Mouse (Mus musculus): ENCODE measurements at regions not wholly inside any gene's neighbourhood (a gene's known extent, or its start where the extent isn't known, plus 50 kb on each side); places are given as distances from the start of the nearest gene placed in this dataset.
A peak's percentile ranks its signal among the peaks of the same experiment; 100 is the strongest.

DNA sequence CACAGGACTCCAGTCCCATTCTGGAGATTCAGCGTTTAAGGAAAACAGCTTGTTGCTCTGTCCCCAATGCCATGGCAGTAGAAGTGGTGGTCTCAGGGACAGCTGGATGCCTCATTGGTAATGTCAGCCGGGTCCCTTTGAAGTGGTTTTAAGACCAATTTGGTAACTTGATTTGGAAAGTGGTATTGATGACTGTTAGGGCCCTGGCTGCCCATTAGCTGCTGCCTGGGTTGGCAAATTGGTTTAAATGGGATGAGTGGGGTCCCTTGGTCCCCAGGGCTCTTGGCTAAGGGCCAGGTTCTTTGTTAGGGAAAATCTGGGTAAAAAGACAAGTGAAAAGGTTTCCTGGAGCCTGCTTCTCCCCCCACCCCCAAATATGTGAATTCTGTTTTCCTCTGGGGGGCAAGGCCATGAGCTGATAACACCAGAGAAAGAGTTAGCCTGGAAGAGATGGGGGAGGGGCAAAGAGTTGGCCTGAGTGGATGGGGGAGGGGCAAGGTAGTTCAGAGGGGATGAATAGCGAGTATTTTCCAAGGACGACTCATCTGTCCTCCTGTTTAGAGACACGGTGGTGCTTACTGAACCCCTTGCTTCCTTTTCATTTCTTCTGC is 1224.6 kb upstream of the A1bg start:
- Histone ChIP-seq H3K27me3 (replicated peaks) (no peaks in the 10 kb centered on the region), H3K4me1 (ENCODE audit: control insufficient read depth in 1 of 2, insufficient read depth in 2 of 2) (peaks cover 70 to 100% of the 10 kb centered on the region in 2 experiments), H3K79me2 (replicated peaks; ENCODE audit: control insufficient read depth, extremely low read depth, insufficient read depth, poor library complexity, severe bottlenecking) (peaks cover 97% of the 10 kb centered on the region), H3K4me3 (replicated peaks in 1 of 3; ENCODE audit: low read depth in 2 of 3, low read length in 2 of 3, poor library complexity in 1 of 3) (no peak overlapping the region), H3K9ac (ENCODE audit: insufficient read depth, low read depth) (no peak overlapping the region), H3K9me3 (replicated peaks; ENCODE audit: low read length) (no peaks in the 10 kb centered on the region), H3K4me2 (ENCODE audit: insufficient read depth, low read depth, poor library complexity, severe bottlenecking) (no peak overlapping the region; the same call in 1 of the 2 replicates), H3K27ac (ENCODE audit: insufficient read depth, low read depth) (peak overlapping the region; percentile 7; the same call in 1 of the 2 replicates), H3K36me3 (replicated peaks in 1 of 2; ENCODE audit: control insufficient read depth in 1 of 2, insufficient read depth in 1 of 2, low read length in 1 of 2) (peaks cover 36 to 91% of the 10 kb centered on the region in 2 experiments)
- in situ Hi-C loops (cut with MboI; ENCODE audit: low pct_ligation_motif_present, low pct_unique_long_range_greater_than_20kb, low sequenced_read_pairs), result no loop called here
- no peak for DNase-seq (ENCODE audit: extremely low read depth)
- TF ChIP-seq POLR2AphosphoS2 (IDR thresholded peaks at IDR 0.05; ENCODE audit: low read depth, low read length) (0 out of 2 replicates have a peak, but pooled peaks have one; percentile 31), TCF12 (IDR thresholded peaks at IDR 0.05; ENCODE audit: low read depth, low read length) (no peak), CHD2 (IDR thresholded peaks at IDR 0.05; ENCODE audit: low read length) (peak; percentile 93)
- dilution Hi-C loops (cut with MboI; ENCODE audit: extremely low pct_ligation_motif_present, extremely low pct_unique_long_range_greater_than_20kb, low sequenced_read_pairs), result no loop called here

DNA sequence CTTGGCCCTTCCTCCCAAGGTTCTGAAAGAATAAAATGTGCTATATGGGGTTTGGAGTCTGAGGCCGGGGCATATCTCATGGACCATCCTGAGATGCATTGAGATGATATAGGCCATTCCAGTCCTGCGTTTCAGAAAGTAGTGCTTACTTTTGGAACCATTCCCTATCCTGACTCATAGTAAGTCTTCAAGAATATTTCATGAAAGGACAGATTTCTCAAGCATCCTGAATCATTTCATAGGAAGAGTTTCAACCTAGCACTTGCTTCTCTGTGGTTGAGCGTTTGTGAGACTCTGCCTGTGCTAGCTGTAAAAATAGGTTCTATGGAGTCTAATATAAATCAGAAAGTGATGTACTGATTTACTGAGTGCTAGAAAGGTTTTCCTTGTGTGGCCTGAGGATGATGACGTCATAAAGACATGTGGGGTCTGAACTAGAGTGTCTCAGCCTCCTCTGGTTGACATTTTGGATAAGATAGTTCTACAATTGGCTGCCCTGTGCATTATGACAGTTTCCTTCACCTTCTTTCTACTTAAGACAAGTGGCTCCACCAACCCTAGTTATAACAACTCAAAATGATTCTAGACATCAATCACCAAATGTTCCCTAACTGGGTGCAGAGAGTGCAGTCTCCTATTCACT is 1223.0 kb upstream of the A1bg start:
- no peak overlapping the region for H3K4me3 ChIP-seq (replicated peaks in 1 of 3; ENCODE audit: low read depth in 2 of 3, low read length in 2 of 3, poor library complexity in 1 of 3)
- dilution Hi-C loops (cut with MboI; ENCODE audit: extremely low pct_ligation_motif_present, extremely low pct_unique_long_range_greater_than_20kb, low sequenced_read_pairs) (no loop called here), in situ Hi-C loops (cut with MboI; ENCODE audit: low pct_ligation_motif_present, low pct_unique_long_range_greater_than_20kb, low sequenced_read_pairs) (no loop called here)

DNA sequence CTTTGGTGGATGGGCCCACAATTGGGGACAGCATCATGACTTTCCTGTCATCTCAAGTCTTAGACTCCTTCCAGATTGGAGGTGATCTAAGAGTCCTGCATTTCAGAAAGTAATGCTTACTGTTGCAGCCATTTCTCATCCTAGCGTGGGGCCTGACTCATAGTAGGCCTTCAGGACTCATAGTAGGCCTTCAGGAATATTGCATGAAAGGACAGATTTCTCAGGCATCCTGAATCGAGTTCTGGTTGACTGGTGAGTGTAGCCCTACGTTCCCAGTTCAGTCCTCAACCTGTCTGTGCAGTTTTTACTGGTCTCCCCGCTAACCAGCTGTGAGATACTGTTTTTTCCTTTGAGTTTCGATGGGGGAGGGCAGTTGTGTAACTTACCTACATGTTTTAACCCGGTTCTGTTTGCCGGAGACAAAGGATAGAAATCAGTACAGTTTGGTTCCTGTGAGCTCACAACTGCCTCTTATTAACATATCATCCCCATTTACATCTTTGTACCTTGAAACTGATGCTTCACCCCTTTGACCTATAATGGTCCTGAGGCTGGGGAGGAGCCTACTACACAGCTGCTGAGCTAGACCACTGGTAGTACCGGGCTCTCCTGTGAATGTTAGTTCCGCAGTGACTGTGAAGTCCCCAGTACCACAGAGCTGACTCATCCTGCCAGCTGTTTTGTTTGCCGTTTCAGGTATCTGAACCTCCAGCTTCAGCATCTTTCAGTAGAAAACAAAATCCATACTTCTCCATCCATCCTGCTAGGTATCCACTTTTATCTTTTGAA is 1222.2 kb upstream of the A1bg start:
- Histone ChIP-seq H3K4me1 (ENCODE audit: control insufficient read depth in 1 of 2, insufficient read depth in 2 of 2) (peaks cover 68 to 100% of the 10 kb centered on the region in 2 experiments), H3K9ac (ENCODE audit: insufficient read depth, low read depth) (peak overlapping the region; percentile 34; the same call in 1 of the 2 replicates), H3K79me2 (replicated peaks; ENCODE audit: control insufficient read depth, extremely low read depth, insufficient read depth, poor library complexity, severe bottlenecking) (peaks cover 97% of the 10 kb centered on the region), H3K9me3 (replicated peaks; ENCODE audit: low read length) (no peaks in the 10 kb centered on the region), H3K27me3 (replicated peaks) (no peaks in the 10 kb centered on the region), H3K36me3 (replicated peaks in 1 of 2; ENCODE audit: control insufficient read depth in 1 of 2, insufficient read depth in 1 of 2, low read length in 1 of 2) (peaks cover 35 to 91% of the 10 kb centered on the region in 2 experiments), H3K4me2 (ENCODE audit: insufficient read depth, low read depth, poor library complexity, severe bottlenecking) (peak overlapping the region; percentile 57), H3K27ac (ENCODE audit: insufficient read depth, low read depth) (peak overlapping the region; percentile 87), H3K4me3 (replicated peaks in 1 of 3; ENCODE audit: low read depth in 2 of 3, low read length in 2 of 3, poor library complexity in 1 of 3) (peak overlapping the region in 1 of 3 experiments; percentile 1)
- dilution Hi-C loops (cut with MboI; ENCODE audit: extremely low pct_ligation_motif_present, extremely low pct_unique_long_range_greater_than_20kb, low sequenced_read_pairs) (no loop called here), in situ Hi-C loops (cut with MboI; ENCODE audit: low pct_ligation_motif_present, low pct_unique_long_range_greater_than_20kb, low sequenced_read_pairs) (no loop called here)
- DNase-seq (ENCODE audit: extremely low read depth), result peak; percentile 99
- peak; percentile 96 for TF ChIP-seq TCF12 (IDR thresholded peaks at IDR 0.05; ENCODE audit: low read depth, low read length)
- TF ChIP-seq MEF2A (IDR thresholded peaks at IDR 0.05; ENCODE audit: borderline replicate concordance, low read depth, low read length), result peak; percentile 90
- no peak; the same call in 1 of the 2 replicates for TF ChIP-seq E2F4 (IDR thresholded peaks at IDR 0.05; ENCODE audit: insufficient replicate concordance, low read depth, low read length)
- TF ChIP-seq USF1 (IDR thresholded peaks at IDR 0.05; ENCODE audit: low read depth, low read length), result no peak
- no peak for TF ChIP-seq PAX5 (IDR thresholded peaks at IDR 0.05; ENCODE audit: low read length)
- no peak for TF ChIP-seq USF2 (conservative IDR thresholded peaks at IDR 0.05; ENCODE audit: low read depth, low read length)
- peak; percentile 92 for TF ChIP-seq MAFK (IDR thresholded peaks at IDR 0.05; ENCODE audit: insufficient replicate concordance, low read length)
- peak; percentile 52 for TF ChIP-seq ZNF384 (IDR thresholded peaks at IDR 0.05; ENCODE audit: low read depth, low read length)
- TF ChIP-seq SIN3A (IDR thresholded peaks at IDR 0.05; ENCODE audit: low read length), result peak; percentile 97
- TF ChIP-seq BHLHE40 (IDR thresholded peaks at IDR 0.05; ENCODE audit: low read depth, low read length), result peak; percentile 67
- TF ChIP-seq NRF1 (IDR thresholded peaks at IDR 0.05; ENCODE audit: low read depth, low read length), result no peak; the same call in 1 of the 2 replicates
- peak; percentile 100 for TF ChIP-seq ETS1 (conservative IDR thresholded peaks at IDR 0.05; ENCODE audit: low read depth, low read length)
- TF ChIP-seq TBP (conservative IDR thresholded peaks at IDR 0.05; ENCODE audit: low read depth, low read length), result no peak
- no peak for TF ChIP-seq POLR2AphosphoS2 (IDR thresholded peaks at IDR 0.05; ENCODE audit: low read depth, low read length)
- TF ChIP-seq HCFC1 (IDR thresholded peaks at IDR 0.05; ENCODE audit: low read depth, low read length), result no peak; the same call in 1 of the 2 replicates
- TF ChIP-seq NELFE (IDR thresholded peaks at IDR 0.05; ENCODE audit: low read depth, low read length), result no peak
- no peak for TF ChIP-seq ZC3H11A (IDR thresholded peaks at IDR 0.05; ENCODE audit: low read depth, low read length)
- 0 out of 2 replicates have a peak, but pooled peaks have one; percentile 77 for TF ChIP-seq UBTF (IDR thresholded peaks at IDR 0.05; ENCODE audit: low read depth, low read length)
- no peak for TF ChIP-seq POLR2A (IDR thresholded peaks at IDR 0.05; ENCODE audit: low read depth, low read length)

More for the DNA sequence above, 1223.0 kb upstream of the A1bg start:
- Histone ChIP-seq H3K27me3 (replicated peaks) (no peaks in the 10 kb centered on the region), H3K27ac (ENCODE audit: insufficient read depth, low read depth) (peak overlapping the region; percentile 87), H3K9ac (ENCODE audit: insufficient read depth, low read depth) (no peak overlapping the region), H3K9me3 (replicated peaks; ENCODE audit: low read length) (no peaks in the 10 kb centered on the region), H3K4me2 (ENCODE audit: insufficient read depth, low read depth, poor library complexity, severe bottlenecking) (peak overlapping the region; percentile 26; the same call in 1 of the 2 replicates), H3K4me1 (ENCODE audit: control insufficient read depth in 1 of 2, insufficient read depth in 2 of 2) (peaks cover 72 to 100% of the 10 kb centered on the region in 2 experiments), H3K36me3 (replicated peaks in 1 of 2; ENCODE audit: control insufficient read depth in 1 of 2, insufficient read depth in 1 of 2, low read length in 1 of 2) (peaks cover 38 to 91% of the 10 kb centered on the region in 2 experiments), H3K79me2 (replicated peaks; ENCODE audit: control insufficient read depth, extremely low read depth, insufficient read depth, poor library complexity, severe bottlenecking) (peaks cover 97% of the 10 kb centered on the region)
- TF ChIP-seq JUN (IDR thresholded peaks at IDR 0.05; ENCODE audit: insufficient read depth, low read depth, low read length) (peak; percentile 50; the same call in 1 of the 2 replicates), MYC (IDR thresholded peaks at IDR 0.05; ENCODE audit: low read depth, low read length) (no peak), JUND (conservative IDR thresholded peaks at IDR 0.05; ENCODE audit: low read depth, low read length) (peak; percentile 55; the same call in 1 of the 2 replicates)
- no peak for DNase-seq (ENCODE audit: extremely low read depth)
